Mouse (Mus musculus) layer of hippocampus, adult 18-20 months (tissue): ENCODE data around the gene Pdgfd. TPM values are rescaled to one million over a fixed set of nuclear protein-coding genes. Genes with fewer than 3 reads are reported as not detected.

Source experiments
- total RNA-seq, 2 experiments: library from RNA; stranded (reverse); gene quantifications; 2 replicates each; pipeline ENCODE4 v1.2.3; 2021

Gene Pdgfd
- total RNA-seq, 2 experiments from 2014 or later: 3.3 to 3.5 TPM

Other genes with a start within 250 kb of the Pdgfd start
- not detected for gene Ddi1, start 101.3 kb downstream of the Pdgfd start, total RNA-seq